Mouse (Mus musculus): ENCODE data around the gene Osmr.
A peak's percentile ranks its signal among the peaks of the same experiment; 100 is the strongest.

The Osmr gene

DNA sequence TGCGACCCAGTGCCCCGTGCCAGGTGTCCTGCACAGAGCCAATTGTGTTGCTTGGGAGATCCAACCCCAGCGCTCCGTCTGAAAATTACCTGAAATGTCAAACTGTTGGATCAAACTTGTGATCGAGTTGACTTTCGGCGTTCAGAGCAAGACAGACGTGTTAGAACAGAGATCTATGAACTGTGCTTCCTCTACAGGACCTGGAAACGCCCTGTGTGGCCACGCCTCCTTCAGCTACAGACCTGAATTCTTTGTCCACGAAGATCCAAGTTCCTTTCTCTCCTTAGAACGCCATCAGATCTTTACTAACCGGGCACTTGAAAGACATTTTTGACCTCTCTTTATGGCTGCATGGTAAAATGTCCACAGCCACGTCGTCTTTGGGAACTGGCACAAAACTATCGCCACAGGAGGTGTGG is at the start of gene Osmr:
TSS of gene Osmr (minus strand) at position 369 of the 419 bp plus-strand sequence.
- DNase-seq = no peak

DNA sequence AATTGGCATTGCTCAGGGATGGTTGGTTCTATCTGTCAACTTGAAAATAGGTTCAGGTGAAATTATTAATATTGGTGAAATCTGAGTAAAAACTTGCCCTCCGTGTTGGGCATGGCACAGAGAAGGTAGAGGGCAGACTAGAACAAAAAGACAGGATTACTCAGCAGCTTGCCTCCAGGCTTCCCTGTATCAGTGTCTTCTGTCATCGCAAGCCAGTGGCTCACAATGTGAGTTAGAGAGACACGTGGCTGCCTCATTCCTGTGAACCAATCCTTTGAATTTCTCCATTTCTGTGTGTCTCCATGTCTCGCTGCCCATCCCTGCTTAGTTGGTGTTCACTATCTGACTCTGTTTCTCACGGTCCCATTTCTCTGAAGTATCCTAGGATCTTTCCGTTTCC is 44.6 kb upstream of the Osmr start:
- DNase-seq = peak; percentile 66

DNA sequence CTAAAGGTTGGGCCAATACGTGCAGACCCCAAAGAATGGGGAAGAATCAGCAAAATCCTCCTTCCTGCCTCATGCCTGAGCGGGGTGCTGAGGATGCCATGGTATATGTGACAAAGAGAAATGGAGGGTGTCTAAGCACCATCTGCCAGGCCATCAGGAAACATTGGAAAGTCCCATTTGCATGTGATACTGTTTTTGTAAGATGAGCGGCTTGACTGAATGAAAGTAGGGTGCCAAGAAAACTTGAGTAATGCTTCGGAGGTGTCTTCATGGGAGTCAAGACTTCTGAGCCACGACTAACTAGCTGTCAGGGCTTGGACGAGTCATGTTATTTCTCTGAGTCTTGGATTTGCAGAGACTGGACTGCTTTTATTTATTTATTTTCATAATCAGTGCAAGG is 39.4 kb upstream of the Osmr start:
- peak; percentile 92 for DNase-seq

DNA sequence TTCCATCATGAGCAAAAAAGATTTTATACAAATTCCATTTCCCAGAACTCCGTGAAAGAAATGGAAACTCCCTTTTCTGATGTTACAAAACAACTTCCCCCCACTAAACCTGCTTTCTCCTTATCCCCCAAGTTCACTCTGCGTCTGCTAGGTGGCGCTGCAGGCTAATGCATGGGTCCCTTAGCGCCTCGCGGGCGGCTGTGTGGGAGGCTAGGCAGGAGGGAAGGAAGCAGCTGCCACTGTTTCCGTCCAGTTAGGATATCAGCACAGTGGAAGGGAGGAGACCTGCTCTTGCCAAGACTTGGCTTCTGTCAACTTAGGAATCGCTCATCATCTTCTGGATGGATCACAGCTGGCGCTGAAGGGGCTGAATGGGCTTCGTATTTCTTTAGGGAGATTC is 34.9 kb upstream of the Osmr start:
- DNase-seq = peak; percentile 99

GRCm38 (mm10) chr15:6909084-6909483 is 34.3 kb upstream of the Osmr start:
- DNase-seq = peak; percentile 80

GRCm38 (mm10) chr15:6908601-6909000 is 33.8 kb upstream of the Osmr start:
- peak; percentile 90 for DNase-seq

DNA sequence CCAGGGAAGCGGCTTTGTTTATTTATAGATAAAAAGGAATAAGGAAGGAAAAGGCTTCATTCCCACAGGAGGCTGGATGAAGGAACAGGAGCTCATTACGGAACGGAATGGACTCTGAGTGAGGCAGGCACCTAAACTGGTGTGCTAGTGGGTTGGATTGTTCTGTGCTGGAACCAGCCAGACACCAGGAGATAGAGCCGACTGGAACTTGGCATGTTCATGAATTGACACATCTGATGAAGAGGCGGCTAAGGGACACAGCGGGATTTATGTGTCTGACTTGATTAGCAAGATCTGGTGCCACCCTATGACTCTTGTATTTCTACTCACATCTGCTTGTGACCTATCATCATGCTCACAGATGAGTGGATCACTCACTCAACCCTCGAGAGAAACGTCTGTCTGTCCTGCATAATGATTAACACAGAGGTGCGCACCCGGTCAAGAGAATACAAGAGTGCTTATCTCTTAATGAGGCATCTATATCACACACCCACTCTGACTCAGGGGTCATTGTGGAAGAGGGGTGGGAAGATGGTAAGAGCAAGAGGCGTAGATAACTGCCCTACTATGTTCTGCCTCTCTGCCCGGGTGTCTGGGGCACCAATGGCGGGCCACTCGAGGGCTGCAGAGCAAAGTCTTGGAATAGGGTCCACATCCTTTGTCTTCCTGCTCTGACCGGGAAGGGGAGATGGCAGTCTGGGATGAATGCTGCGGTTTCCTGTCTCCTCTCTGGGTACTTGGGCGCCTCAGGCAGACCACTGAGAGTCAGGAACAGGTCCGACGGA is 31.7 kb upstream of the Osmr start:
- peak; percentile 90 for DNase-seq

- peak; percentile 81 for DNase-seq
Observed at GRCm38 (mm10) chr15:6905726-6906125, 31.0 kb upstream of the Osmr start.

- DNase-seq = no peak
Observed at GRCm38 (mm10) chr15:6903286-6903975, 28.7 kb upstream of the Osmr start.

- no peak for DNase-seq
Observed at GRCm38 (mm10) chr15:6901982-6902639, 27.3 kb upstream of the Osmr start.

- peak; percentile 77 for DNase-seq
Observed at GRCm38 (mm10) chr15:6901236-6901635, 26.5 kb upstream of the Osmr start.

DNA sequence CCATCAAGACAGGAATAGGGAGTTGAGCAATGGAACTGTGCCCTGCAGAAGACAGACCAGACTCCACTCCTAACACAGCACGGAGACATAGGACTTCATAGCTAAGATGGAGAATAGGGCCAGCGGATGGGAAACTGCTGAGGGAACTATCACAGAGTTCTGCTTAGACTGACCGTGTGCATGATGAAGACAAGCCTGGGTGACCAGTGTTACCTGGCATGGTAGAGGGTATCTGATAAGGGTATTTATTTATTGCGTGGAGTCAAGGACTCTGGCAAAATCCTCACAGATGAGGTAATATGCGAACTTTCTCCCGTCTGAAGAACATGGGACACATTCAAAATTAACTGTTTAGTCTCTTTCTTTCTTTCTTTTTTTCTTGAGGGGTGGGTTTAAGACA is 9.5 kb upstream of the Osmr start:
- peak; percentile 57 for DNase-seq

DNA sequence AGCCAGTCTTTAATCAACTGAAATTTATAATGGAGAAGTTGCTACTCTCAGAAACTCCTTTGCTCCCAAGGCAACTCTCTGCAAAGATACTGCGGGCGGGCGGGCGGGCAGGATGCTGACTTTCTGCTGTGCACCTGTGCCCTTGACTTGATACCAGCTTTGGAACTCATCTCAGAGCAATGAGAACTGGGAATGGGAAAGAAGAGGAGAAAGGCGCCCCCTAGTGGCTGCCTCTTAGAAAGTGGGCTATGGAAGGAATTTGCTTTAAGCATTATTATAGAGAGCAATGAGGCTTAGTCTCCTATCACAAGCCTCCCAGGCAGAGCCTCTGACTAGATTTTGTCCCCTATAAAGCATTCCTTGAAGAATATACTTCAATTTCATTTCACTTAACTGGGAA is 9.0 kb upstream of the Osmr start:
- DNase-seq = peak; percentile 90

DNA sequence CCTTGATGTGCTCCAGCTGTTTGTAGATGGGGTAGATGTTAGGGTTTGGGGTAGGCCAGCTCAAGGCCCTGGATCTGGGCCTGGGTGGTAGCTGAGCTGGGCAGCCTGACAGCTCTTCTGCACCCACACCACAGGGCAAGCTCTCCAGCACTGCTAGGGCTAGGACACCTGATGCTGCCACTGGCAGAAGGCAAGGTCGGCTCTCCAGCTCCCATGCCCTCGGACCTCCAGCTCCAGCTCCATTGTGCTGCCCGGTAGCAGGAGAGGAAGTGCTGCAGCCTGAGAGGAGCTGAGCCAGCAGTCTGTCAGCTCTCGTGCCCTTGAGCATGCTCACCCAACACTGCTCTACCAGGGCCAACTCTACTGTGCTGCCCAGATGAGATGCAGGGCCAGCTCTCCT is 8.3 kb upstream of the Osmr start:
- peak; percentile 90 for DNase-seq

DNA sequence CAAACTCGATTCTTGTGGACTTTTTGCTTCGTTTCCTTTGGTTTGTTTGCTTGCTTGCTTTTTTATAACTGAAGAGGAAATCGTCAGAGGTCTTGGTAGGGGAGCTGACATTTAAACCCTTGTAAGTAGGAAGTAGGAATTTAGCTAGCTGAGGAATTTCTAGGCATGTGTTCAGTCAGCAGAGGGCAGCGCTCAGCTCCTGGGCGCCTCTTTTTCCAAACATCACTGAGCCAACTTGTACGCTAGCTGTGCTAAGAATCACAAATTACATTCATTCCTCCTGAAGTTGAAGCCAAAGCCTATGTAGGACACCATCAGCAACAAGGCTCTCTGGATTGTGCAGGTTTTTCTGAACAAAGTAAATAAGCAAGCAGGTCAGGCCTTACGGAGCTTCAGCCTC is 7.4 kb upstream of the Osmr start:
- DNase-seq = peak; percentile 90

GRCm38 (mm10) chr15:6881211-6881610 is 6.4 kb upstream of the Osmr start:
- peak; percentile 88 for DNase-seq

DNA sequence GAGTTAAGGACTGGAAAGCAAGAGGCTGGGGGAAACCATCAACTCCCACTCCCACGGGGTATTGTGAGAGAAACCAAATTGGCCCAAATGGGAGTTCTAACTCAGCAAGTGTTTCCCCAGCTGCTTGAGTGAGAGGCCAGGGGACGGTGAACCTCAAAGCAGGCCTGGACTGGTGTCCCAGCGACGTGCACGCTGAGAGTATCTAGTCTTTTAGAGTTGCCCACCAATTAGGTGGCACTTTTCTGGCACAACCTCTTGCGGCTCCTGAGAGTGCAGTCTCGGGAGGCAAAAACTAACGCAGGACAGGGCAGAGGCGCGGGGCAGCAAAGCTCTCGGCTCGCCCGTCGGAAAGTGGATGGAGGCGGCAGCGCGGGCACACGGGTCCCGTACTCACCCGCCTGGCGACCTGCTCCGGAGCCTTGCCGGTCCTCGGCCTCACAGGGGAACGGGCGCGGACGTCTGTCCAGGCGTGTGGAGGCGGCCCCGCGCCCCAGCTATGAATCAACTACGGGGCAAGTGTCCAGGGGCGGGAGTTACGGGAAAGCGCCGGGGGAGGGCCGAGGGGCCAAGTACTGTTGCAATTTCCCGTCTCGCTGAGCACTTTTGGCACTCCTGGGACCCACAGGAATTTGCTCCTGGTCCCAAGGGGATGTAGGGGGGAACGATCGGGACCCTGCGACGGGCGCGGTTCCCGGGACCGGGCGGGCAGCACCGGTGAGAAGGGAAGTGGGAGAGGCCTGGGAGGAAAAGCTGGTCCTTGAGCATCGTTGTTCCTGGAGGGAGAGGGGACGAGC is 765 bp downstream of the Osmr start:
- DNase-seq = peak; percentile 99

DNA sequence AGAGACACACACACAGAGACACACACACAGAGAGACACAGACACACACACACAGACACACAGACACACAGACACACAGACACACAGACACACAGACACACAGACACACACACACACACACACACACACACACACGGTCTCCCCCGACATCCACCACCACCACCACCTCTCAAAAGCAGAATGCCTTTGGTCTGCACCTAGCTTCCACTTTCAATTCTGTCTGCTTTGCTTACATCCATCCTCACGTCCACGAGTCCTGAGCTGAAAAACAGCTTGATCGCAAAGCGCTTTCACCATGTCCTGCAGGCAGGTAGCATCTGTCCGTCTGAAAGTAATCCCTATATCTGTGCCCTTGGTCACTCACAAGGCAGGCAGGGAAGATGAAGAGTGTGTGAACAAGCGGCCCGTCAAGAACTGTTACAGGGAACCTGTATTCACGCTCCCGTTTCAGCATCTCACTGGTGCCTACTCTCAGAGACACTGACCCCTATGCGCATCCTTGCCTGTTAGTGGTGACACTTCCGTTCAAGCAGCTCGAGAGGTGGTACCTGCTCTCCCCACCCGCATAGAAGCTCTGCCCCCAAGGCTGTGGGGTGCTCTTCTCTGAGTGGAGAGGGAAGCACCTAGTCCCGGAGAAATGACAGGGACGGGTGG is 1.5 kb downstream of the Osmr start:
- DNase-seq = peak; percentile 96

DNA sequence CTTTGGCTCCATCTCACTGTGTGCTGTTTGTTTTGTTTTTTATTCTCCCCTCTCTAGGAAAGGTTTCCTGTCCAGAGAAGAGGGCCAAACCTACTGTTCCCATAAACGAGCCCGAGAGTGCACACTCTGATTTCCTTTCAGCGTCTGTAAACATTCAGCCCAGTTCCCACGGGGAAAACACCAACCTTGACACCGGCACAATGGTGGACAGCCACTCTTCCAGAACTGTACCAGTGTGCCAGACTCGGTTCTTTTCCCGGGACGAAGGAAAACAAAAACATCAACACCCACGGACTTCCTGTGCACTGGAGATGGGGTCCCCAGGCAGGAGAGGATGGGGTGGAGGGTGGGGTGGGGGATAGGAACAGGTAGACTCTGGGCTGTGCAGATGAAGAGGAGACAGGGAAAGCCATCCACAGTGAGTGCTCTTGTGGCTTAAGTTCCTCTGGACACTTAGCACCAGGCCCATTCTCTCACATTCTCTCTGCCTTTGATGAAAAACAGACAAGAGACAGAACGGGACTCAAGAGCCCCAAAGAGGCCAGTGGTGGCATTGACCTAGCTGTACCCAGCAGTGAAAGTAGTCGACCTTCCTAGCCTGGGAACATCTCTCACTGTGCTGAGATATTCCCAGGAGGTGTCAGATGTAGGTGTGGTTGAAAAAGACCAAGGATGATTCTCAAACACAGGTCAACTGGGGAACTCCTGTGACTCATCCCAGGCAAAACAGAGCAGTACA is 3.0 kb downstream of the Osmr start:
- DNase-seq = peak; percentile 95

DNA sequence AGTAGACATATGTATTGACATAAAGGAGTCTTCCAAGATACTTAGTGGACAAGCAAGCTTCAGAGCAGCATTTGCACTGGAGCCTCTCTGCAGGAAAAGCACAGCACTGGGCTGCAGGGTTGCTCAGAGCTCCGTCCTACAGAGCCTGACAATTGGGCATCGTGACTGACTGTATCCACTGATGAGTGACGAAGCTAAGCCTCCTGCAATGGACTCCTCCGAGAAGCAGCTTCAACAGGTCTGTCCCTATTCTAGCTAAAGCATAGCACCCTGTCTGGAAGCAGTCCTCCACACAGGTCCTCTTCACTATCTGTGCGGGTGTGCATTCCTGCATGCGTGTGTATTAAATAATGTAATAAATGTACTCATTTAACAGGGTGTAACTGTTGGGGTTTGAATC is 7.9 kb downstream of the Osmr start:
- peak; percentile 77 for DNase-seq

- DNase-seq = no peak
Observed at GRCm38 (mm10) chr15:6862125-6862524, 12.6 kb downstream of the Osmr start.

DNA sequence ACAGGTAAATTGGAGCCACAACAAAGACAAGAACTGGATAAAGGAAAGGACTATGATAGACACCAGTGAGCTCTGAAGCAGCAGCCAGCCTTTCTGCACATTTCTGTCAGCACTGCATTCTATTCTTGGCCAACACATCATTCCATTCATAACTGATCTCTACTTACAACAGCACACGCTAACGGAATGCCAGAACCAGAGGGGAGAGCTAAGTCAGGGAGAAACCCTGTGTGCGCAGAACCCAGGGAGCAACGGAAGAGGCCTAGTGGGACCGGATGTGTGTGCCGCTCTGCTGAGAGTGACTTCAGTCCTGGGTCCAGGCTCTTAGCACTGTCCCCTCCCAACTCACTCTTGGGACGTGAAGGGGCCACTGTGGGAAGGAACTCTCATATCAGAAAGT is 13.2 kb downstream of the Osmr start:
- DNase-seq = peak; percentile 96

Data from heart, adult 11 months (tissue).